Mouse (Mus musculus): ENCODE measurements at regions not wholly inside any gene's neighbourhood (a gene's known extent, or its start where the extent isn't known, plus 50 kb on each side); places are given as distances from the start of the nearest gene placed in this dataset.

GRCm38 (mm10) chr3:137795754-137796315 lies 68.5 kb upstream of the H2afz start:
- no peak for DNase-seq

- no peak for DNase-seq
Observed at GRCm38 (mm10) chr3:137798769-137799168, 65.5 kb upstream of the H2afz start.

- DNase-seq, result no peak
Observed at GRCm38 (mm10) chr3:137801402-137802020, 62.8 kb upstream of the H2afz start.

- DNase-seq, result no peak
Observed at GRCm38 (mm10) chr3:137807423-137807822, 56.9 kb upstream of the H2afz start.

- DNase-seq, result no peak
Observed at GRCm38 (mm10) chr3:137807913-137808684, 56.2 kb upstream of the H2afz start.

GRCm38 (mm10) chr3:137810123-137810522 lies 54.2 kb upstream of the H2afz start:
- DNase-seq, result no peak

Data from cerebellum, adult 8-10 months (tissue).